Comparison of ENCODE assay signal across 12 mouse cellular contexts in the genomic region with DNA sequence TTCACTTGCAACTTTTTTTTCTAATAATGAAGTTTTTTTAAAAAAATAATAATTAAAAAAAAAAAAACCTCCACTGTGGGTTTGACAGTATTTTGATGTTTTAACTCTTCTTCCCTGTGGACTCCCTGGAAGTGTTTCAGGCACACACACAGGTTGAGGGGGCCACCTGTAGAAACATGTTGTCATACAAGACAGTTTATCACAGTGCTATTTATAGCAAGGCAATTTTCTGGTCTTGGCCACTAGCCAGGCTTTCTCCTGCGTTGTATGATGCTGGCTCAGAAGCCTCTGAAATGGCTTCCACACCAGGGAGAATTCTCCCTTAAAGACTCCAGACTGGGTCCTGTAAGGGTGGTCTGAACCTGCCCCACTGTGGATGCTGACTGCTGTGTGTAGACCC. TPM values are rescaled to one million over a fixed set of nuclear protein-coding genes. Genes with fewer than 3 reads are reported as not detected.
A peak's percentile ranks its signal among the peaks of the same experiment; 100 is the strongest.
DNase-seq lines count a peak whose midpoint lies in the region; ATAC-seq lines count a peak whose summit lies in the region.
"Had no signal": no experiment of that assay in that cellular context is flagged by ENCODE, and none has a peak within 500 bp of the region (broad histone marks: within the 10 kb centered on the region; RNA-seq: fewer than 3 reads in every experiment).

No protein-coding gene starts in this region.

- H3K36me3 ChIP-seq in midbrain, embryonic 11.5 days (ENCODE audit: control insufficient read depth, insufficient read depth, low read length) = no peaks in the 10 kb centered on the region
- H3K36me3 ChIP-seq in midbrain, embryonic 16.5 days (ENCODE audit: control insufficient read depth, insufficient read depth, low read length) = no peaks in the 10 kb centered on the region
- no peaks in the 10 kb centered on the region for H3K36me3 ChIP-seq in heart, embryonic 16.5 days (ENCODE audit: control insufficient read depth, insufficient read depth)

- H3K4me1 ChIP-seq in midbrain, embryonic 11.5 days (ENCODE audit: control insufficient read depth, insufficient read depth, low read length) = no peaks in the 10 kb centered on the region
- no peaks in the 10 kb centered on the region for H3K4me1 ChIP-seq in midbrain, embryonic 16.5 days (ENCODE audit: control insufficient read depth, insufficient read depth, low read length)
- peaks cover 12% of the 10 kb centered on the region for H3K4me1 ChIP-seq in heart, embryonic 16.5 days (ENCODE audit: control insufficient read depth, insufficient read depth, low read length)

- no peaks in the 10 kb centered on the region for H3K27me3 ChIP-seq in midbrain, embryonic 11.5 days (ENCODE audit: control insufficient read depth, insufficient read depth, low read length)
- H3K27me3 ChIP-seq in midbrain, embryonic 16.5 days (ENCODE audit: control insufficient read depth, insufficient read depth, low read depth, low read length) = no peaks in the 10 kb centered on the region
- no peaks in the 10 kb centered on the region for H3K27me3 ChIP-seq in heart, embryonic 16.5 days (ENCODE audit: control insufficient read depth, insufficient read depth, low read length)

- no peak overlapping the region for H3K4me3 ChIP-seq in midbrain, embryonic 11.5 days (ENCODE audit: low read depth, low read length)
- no peak overlapping the region for H3K4me3 ChIP-seq in midbrain, embryonic 16.5 days (ENCODE audit: low read depth, low read length)
- H3K4me3 ChIP-seq in heart, embryonic 16.5 days (ENCODE audit: low read length) = no peak overlapping the region

- intact Hi-C loops in gastrocnemius, postnatal 14 days (cut with DNase I; ENCODE audit: low total_unique reads) = no loop called here

- peak; percentile 13 for DNase-seq in gastrocnemius, postnatal 14 days
- DNase-seq in gastrocnemius, adult 8-10 months (ENCODE audit: low spot score in 2 of 2) = no peak
- peak; percentile 67 for DNase-seq in midbrain, embryonic 11.5 days (ENCODE audit: low spot score, missing footprints)
- DNase-seq in right cerebral cortex, postnatal 14 days = no peak
- no peak for DNase-seq in lung, postnatal 4 days
- DNase-seq: embryo, embryonic 11 days; kidney, adult 9 months; layer of hippocampus, postnatal 36 days; thymus, postnatal 36 days had no signal

- H3K4me2 ChIP-seq in midbrain, embryonic 11.5 days = no peak overlapping the region
- no peak overlapping the region for H3K4me2 ChIP-seq in midbrain, embryonic 16.5 days (ENCODE audit: low read length)
- H3K4me2 ChIP-seq in heart, embryonic 16.5 days (ENCODE audit: low read depth, low read length) = no peak overlapping the region

- WGBS in midbrain, embryonic 11.5 days = 89% methylated on average over 1 of the region's 1 CpGs
- 59% methylated on average over 1 of the region's 1 CpGs for WGBS in midbrain, embryonic 16.5 days
- 3% methylated on average over 1 of the region's 1 CpGs for WGBS in heart, embryonic 16.5 days

- no peak overlapping the region for H3K9ac ChIP-seq in midbrain, embryonic 11.5 days (ENCODE audit: low read length)
- H3K9ac ChIP-seq in midbrain, embryonic 16.5 days (ENCODE audit: low read depth, low read length) = no peak overlapping the region
- no peak overlapping the region for H3K9ac ChIP-seq in heart, embryonic 16.5 days (ENCODE audit: low read length)
- H3K9ac ChIP-seq: liver, embryonic 14.5 days had no signal

- no peak for ATAC-seq in midbrain, embryonic 11.5 days (ENCODE audit: low FRiP score)
- ATAC-seq in midbrain, embryonic 16.5 days = no peak
- ATAC-seq in heart, embryonic 16.5 days (replicated peaks; ENCODE audit: extremely low read depth, insufficient read depth, low FRiP score) = peak; percentile 86

- H3K27ac ChIP-seq in midbrain, embryonic 11.5 days (ENCODE audit: low read depth, low read length) = no peak overlapping the region
- no peak overlapping the region for H3K27ac ChIP-seq in midbrain, embryonic 16.5 days (ENCODE audit: low read length)
- H3K27ac ChIP-seq in heart, embryonic 16.5 days (ENCODE audit: low read length) = peak overlapping the region; percentile 54; the same call in 1 of the 2 replicates
- H3K27ac ChIP-seq: liver, embryonic 14.5 days had no signal

- no peaks in the 10 kb centered on the region for H3K9me3 ChIP-seq in midbrain, embryonic 11.5 days (ENCODE audit: control insufficient read depth, low read length)
- no peaks in the 10 kb centered on the region for H3K9me3 ChIP-seq in midbrain, embryonic 16.5 days (replicated peaks; ENCODE audit: control insufficient read depth, low read length, poor library complexity, severe bottlenecking)
- no peaks in the 10 kb centered on the region for H3K9me3 ChIP-seq in heart, embryonic 16.5 days (replicated peaks; ENCODE audit: control insufficient read depth, low read length)

RNA-seq across cellular contexts. Expression of gene Serbp1, which starts 59.9 kb away (rescaled TPM):
- total RNA-seq in gastrocnemius, postnatal 14 days (2021) = 100 to 1,000 TPM; 304 to 369 TPM
- total RNA-seq in gastrocnemius, adult 8-10 months (2022) = 100 to 1,000 TPM; 174 to 282 (median 238) TPM
- 547 and 588 TPM in 2 replicates for polyA plus RNA-seq in midbrain, embryonic 11.5 days (2014; fragmentation: Nextera tagmentation; extraction: Ambion mirVana)
- 270 and 283 TPM in 2 replicates for polyA plus RNA-seq in midbrain, embryonic 16.5 days (2015; fragmentation: Nextera tagmentation; extraction: Ambion mirVana)
- polyA plus RNA-seq in heart, embryonic 16.5 days (2015; fragmentation: Nextera tagmentation; extraction: Ambion mirVana) = 294 and 331 TPM in 2 replicates

Comparison
In these comparisons a context has a peak if more than half of its experiments do, and no peak if none do; other contexts are left out.
1. DNase-seq: peak in gastrocnemius, postnatal 14 days (single experiment) and midbrain, embryonic 11.5 days (single experiment); none in gastrocnemius, adult 8-10 months (0 of 2), right cerebral cortex, postnatal 14 days (single experiment) and lung, postnatal 4 days (0 of 2).